Mouse (Mus musculus): ENCODE measurements around the gene D630023F18Rik. TPM values are rescaled to one million over a fixed set of nuclear protein-coding genes. Genes with fewer than 3 reads are reported as not detected.

D630023F18Rik gene
- total RNA-seq, 4 experiments from 2014 or later: not detected

GRCm38 (mm10) chr1:65112031-65112806, 10.8 kb downstream of the D630023F18Rik start:
- peak; percentile 75 for DNase-seq (ENCODE audit: low spot score)

- no peak for DNase-seq (ENCODE audit: low spot score)
Measured at GRCm38 (mm10) chr1:65109756-65110435, 13.1 kb downstream of the D630023F18Rik start.

DNA sequence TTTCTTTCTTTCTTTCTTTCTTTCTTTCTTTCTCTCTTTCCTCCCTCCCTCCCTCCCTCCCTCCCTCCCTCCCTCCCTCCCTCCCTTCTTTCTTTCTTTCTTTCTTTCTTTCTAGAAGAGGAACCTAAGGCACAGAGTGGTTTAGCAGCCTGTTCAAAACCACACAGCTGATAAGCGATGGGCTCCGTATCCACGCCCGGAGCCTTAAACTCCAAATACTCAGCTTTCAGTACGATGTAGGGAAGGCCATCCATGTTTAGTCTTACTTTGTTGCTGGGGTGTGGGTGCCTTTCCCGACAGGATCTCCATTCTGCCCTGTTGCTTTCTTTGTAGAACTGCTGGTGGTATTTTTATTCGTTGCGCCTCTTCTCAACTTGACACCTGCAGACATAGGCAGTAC, 13.8 kb downstream of the D630023F18Rik start:
- no peak for DNase-seq (ENCODE audit: low spot score)

DNA sequence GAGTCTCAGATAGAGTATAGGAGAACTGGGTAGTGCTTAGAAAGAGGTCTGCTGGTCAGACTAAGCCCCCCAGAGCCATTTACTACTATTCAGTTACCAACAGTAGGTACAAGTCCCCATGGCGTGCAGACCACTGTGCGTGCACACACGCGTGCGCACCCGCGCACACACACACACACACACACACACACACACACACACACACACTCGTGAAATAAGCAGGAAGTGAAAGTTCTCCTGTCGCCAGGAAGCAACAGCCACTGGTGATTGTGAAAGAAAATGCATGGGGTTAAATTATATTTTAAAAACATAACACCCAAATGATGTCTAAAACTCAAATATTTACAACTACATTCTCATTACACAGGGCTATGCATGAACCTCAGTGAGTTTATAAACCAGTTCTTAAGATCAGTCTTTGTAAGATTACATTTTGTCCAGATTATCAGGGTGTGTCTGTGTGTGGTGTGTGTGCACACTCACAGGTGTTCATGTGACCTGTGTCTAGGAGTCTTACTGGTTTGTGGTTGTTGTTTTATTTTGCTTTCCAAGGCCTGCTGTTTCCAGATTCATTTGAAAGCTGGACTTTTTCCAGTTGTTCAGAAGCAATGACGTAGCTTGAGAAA, 15.2 kb downstream of the D630023F18Rik start:
- no peak for DNase-seq (ENCODE audit: low spot score)

GRCm38 (mm10) chr1:65103273-65103672, 19.7 kb downstream of the D630023F18Rik start, which contains the start of gene Cryga:
Gene Cryga, minus strand, starts transcription at chr1:65103373.
- DNase-seq (ENCODE audit: low spot score): no peak

GRCm38 (mm10) chr1:65096953-65097352, 26.1 kb downstream of the D630023F18Rik start:
- DNase-seq (ENCODE audit: low spot score): no peak

DNA sequence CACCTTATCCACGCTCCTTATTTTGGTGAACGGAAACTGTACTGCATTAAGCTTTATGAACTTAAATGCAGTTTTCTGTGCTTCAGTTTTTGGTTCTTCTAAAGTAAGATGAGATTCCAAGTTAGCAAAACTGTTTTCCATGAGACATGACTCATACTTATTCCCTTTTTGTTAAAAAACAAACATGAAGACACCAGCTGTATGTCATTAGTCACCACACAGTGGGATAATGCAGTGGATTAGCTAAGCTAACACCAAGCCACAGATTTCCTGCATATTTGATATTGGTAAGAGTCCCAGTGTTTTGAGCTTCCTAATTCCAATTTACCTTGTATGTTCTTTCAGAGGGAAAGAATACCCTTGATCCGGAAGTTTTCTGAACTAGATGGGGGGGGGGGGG, 31.4 kb downstream of the D630023F18Rik start:
- no peak for DNase-seq (ENCODE audit: low spot score)

GRCm38 (mm10) chr1:65090370-65090769, 32.6 kb downstream of the D630023F18Rik start:
- DNase-seq (ENCODE audit: low spot score): peak; percentile 13

GRCm38 (mm10) chr1:65088567-65089356, 34.3 kb downstream of the D630023F18Rik start:
- DNase-seq (ENCODE audit: low spot score): no peak

DNA sequence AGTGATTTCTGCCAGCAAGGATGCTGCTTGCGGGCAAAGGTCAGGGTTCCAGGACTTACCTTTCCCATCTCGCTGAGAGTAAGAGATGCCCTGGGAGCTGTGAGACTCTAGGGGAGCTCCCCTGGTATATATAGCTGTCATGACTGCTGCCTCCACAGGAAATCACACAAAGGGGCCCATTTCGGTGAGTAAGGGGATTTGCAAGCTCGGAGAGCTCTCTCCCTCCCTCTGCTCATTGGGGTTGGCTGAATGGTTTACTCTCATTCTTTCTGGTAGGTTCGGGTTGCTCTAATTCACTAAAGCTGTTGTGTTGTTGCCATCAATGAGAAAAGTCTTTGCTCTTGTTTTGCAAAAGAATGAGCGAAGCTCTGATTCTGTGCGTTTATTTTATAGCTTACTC, 40.8 kb downstream of the D630023F18Rik start, which contains the start of gene Crygb:
Crygb (minus strand) TSS at position 101 of the 400 bp plus-strand sequence.
- DNase-seq (ENCODE audit: low spot score): no peak

DNA sequence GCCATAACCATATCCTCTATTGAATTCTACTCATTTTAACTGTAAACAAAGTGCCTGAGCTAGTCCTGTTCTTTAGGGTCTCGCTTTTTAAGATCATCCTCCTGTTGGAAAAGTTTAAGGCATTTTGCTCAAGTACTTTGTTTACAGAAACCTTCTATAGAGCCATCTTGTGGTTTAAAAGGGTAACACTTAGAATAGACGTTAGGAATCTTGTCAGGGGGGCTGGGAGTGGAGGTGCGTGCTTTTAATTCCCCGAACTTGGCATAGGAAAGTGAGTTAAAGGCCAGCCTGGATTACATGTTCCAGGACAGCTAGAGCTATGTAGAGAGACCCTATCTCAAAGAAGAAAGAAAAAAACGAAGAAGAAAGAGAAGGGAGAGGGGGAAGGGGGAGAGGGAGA, 47.4 kb downstream of the D630023F18Rik start:
- no peak for DNase-seq (ENCODE audit: low spot score)

GRCm38 (mm10) chr1:65073589-65073988, 49.4 kb downstream of the D630023F18Rik start, which contains the start of gene Crygc:
Gene Crygc, minus strand, starts transcription at chr1:65073689.
- no peak for DNase-seq (ENCODE audit: low spot score)

DNA sequence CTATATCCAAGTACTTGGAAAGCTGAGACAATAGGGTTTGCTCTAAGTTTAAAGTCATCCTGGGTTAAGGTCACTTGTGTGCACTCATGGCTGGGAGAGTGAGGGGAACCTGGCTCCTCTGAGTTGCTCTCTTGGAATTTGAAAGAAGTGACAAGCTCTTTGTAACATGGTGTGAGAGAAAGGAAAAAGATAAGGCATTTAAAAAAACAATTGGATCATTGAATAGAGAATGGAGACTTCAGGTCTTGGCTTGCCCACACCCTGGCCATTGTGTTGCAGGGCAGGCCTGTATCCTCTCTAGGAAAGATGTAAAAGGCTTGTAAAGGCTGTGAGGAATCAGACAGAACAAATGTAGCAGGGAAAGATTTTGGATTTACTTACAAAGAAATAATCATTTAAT, 55.2 kb downstream of the D630023F18Rik start:
- DNase-seq (ENCODE audit: low spot score): no peak

DNA sequence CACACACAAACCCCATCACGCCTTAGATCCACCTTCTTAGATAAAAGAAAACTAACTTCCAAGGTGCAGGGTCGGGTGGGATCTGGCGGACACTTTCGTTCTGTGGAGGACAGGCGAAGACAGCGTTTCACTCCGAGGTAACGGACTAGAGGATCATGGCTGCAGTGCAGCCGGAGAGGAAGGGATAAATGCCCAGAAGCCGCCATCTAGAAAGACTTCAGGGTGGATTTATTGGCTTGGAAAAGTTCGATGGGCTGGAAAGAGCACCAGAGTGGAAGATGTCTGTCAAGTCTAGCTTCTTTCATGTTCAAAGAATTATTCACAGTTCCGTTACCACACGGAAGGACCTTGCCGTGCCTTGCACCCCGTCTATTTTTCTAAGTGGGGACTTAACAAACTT, 58.8 kb downstream of the D630023F18Rik start:
- no peak for DNase-seq (ENCODE audit: low spot score)

DNA sequence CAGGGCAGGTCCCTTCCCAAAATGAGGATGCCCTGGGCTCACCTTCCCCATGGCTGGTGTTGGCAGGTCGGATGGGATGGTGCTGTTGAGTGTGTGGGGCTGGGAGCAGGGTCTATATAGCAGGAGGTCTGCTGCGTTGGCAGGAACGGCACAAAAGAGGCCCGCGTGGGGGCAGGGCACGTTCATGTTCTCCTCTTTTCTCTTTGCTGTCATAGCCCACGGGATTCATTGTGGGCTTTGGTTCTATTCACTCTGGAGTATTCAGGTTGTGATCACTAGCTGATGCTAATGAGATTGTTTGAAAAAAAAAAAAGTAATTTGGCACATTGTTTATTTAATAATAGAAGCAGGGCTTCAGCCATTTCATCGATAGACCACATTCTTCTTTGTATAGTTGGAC, 59.7 kb downstream of the D630023F18Rik start, which contains the start of gene Crygd:
Crygd (minus strand) TSS at position 101 of the 400 bp plus-strand sequence.
- no peak for DNase-seq (ENCODE audit: low spot score)

Other genes with a start within 250 kb of the D630023F18Rik start
- gene Plekhm3, start 166.4 kb downstream of the D630023F18Rik start, total RNA-seq (2022): 1 to 10 TPM; 7.0 to 9.0 (median 8.1) TPM
- under 1 TPM in 1 of 4 experiments, not detected in 3; 0.37 TPM for gene Akr1cl, start 90.5 kb downstream of the D630023F18Rik start, total RNA-seq (2022)
- not detected for gene Cryge, start 72.1 kb downstream of the D630023F18Rik start, total RNA-seq (2022)
- gene Crygd, start 59.8 kb downstream of the D630023F18Rik start, total RNA-seq (2022): not detected
- gene Crygc, start 49.5 kb downstream of the D630023F18Rik start, total RNA-seq (2022): not detected
- not detected for gene Crygb, start 40.9 kb downstream of the D630023F18Rik start, total RNA-seq (2022)
- gene Cryga, start 19.8 kb downstream of the D630023F18Rik start, total RNA-seq (2022): not detected
- gene Gm28845, start 3.7 kb downstream of the D630023F18Rik start, total RNA-seq (2022): not detected
- gene Idh1, start 63.3 kb upstream of the D630023F18Rik start, total RNA-seq (2022): 100 to 1,000 TPM in 1 of 4 experiments, 10 to 100 TPM in 3; 65.2 to 106 (median 92.3) TPM
- gene Pikfyve, start 63.5 kb upstream of the D630023F18Rik start, total RNA-seq (2022): 10 to 100 TPM in 1 of 4 experiments, 1 to 10 TPM in 3; 9.8 to 11.8 (median 9.9) TPM
- not detected for gene Pth2r, start 158.8 kb upstream of the D630023F18Rik start, total RNA-seq (2022)